Mouse (Mus musculus) midbrain, embryonic 10.5 days (tissue): ENCODE data around the gene Klf14. TPM values are rescaled to one million over a fixed set of nuclear protein-coding genes. Genes with fewer than 3 reads are reported as not detected.

Experiments
- DNase-seq: peaks from one replicate; pipeline ENCODE4 v3.0.0-alpha.2; 2017; ENCODE audit warnings: low spot score
- H3K27ac ChIP-seq: fragments of 300-500 bp; sonication (generic); replicated peaks from 2 replicates; pipeline ENCODE4 v1.5.1; 2016; ENCODE audit warnings: mild to moderate bottlenecking
- H3K27me3 ChIP-seq: fragments of 300-500 bp; sonication (generic); 2 replicates; pipeline ENCODE4 v1.6.1; 2016; ENCODE audit warnings: low read depth, mild to moderate bottlenecking; ENCODE audit not compliant: poor library complexity, severe bottlenecking
- H3K36me3 ChIP-seq: fragments of 300-500 bp; sonication (generic); 2 replicates; pipeline ENCODE4 v1.6.1; 2016; ENCODE audit warnings: mild to moderate bottlenecking, moderate library complexity
- H3K4me1 ChIP-seq: fragments of 300-500 bp; sonication (generic); 2 replicates; pipeline ENCODE4 v1.6.1; 2016
- H3K4me3 ChIP-seq: fragments of 300-500 bp; sonication (generic); 2 replicates; pipeline ENCODE4 v1.5.1; 2016; ENCODE audit warnings: mild to moderate bottlenecking, moderate library complexity
- H3K9me3 ChIP-seq: fragments of 300-500 bp; sonication (generic); replicated peaks from 2 replicates; pipeline ENCODE4 v1.6.1; 2016; ENCODE audit warnings: mild to moderate bottlenecking
- WGBS: fragments of 180-500 bp; shearing (Covaris S2); methylation state at CpG from one replicate; pipeline ENCODE4 v1.1.7; 2016; 5-methylcytosine and 5-hydroxymethylcytosine counted together
- polyA plus RNA-seq: library from polyadenylated mRNA; unstranded; fragments of >200 nt; fragmentation: Nextera tagmentation; extraction: Ambion mirVana; gene quantifications from 2 replicates; pipeline ENCODE4 v1.2.1, GENCODE M21; 2016

The Klf14 gene
- polyA plus RNA-seq, 1 experiment from 2014 or later: 0.52 TPM

GRCm38 (mm10) chr6:30920834-30921675 lies 37.8 kb downstream of the Klf14 start:
- Histone ChIP-seq H3K4me3 (peak overlapping the region; percentile 34), H3K27ac (peak overlapping the region; percentile 40), H3K9me3 (no peaks in the 10 kb centered on the region), H3K36me3 (no peaks in the 10 kb centered on the region), H3K27me3 (no peaks in the 10 kb centered on the region), H3K4me1 (peaks cover 9% of the 10 kb centered on the region)
- no peak for DNase-seq
- 60% methylated on average over 21 of the region's 21 CpGs for WGBS

DNA sequence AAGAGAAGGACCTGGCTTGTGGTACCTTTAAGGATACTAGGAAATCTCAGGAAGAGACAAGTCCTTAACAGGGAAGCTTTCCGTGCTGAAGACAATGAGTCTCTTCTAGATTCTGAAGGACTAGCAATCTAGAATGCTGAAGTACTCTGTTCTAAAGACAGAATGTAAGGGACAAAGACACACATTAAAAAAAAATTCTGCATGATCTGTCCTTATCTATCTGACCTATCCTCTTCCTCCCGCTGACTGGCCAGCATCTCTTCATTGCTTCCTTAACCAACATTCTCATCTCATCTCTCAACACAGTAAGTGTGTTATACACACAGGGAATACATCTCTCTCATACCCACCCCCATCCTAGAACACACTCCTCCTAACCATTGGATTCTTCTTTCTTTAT lies 43.4 kb downstream of the Klf14 start, which contains the start of gene Tsga13:
Gene Tsga13, minus strand, starts transcription at position 101 of the 400 bp plus-strand sequence.
- Histone ChIP-seq H3K27ac (no peak within 1 kb of the TSS), H3K36me3 (no peaks in the 10 kb centered on the region), H3K4me3 (no peak within 1 kb of the TSS), H3K4me1 (no peaks in the 10 kb centered on the region), H3K27me3 (no peaks in the 10 kb centered on the region), H3K9me3 (no peaks in the 10 kb centered on the region)
- no peak for DNase-seq
- WGBS: 93% methylated on average over 2 of the region's 2 CpGs

GRCm38 (mm10) chr6:30907970-30908369 lies 50.9 kb downstream of the Klf14 start:
- Histone ChIP-seq H3K36me3 (no peaks in the 10 kb centered on the region), H3K27me3 (no peaks in the 10 kb centered on the region), H3K4me1 (peaks cover 10% of the 10 kb centered on the region), H3K4me3 (no peak overlapping the region), H3K27ac (peak overlapping the region; percentile 72), H3K9me3 (no peaks in the 10 kb centered on the region)
- WGBS: 51% methylated on average over 3 of the region's 3 CpGs
- no peak for DNase-seq

Other genes with a start within 250 kb of the Klf14 start
- 1,366 and 1,939 TPM in 2 replicates for gene Mest, start 235.5 kb downstream of the Klf14 start, polyA plus RNA-seq
- 34.3 and 43.5 TPM in 2 replicates for gene Copg2, start 62.3 kb downstream of the Klf14 start, polyA plus RNA-seq
- 0.23 TPM in 1 of 2 replicates, not detected in the other for gene Tsga13, start 43.5 kb downstream of the Klf14 start, polyA plus RNA-seq